Mouse (Mus musculus) myocyte (in vitro differentiated cells): ENCODE data around the gene Map4. TPM values are rescaled to one million over a fixed set of nuclear protein-coding genes. Genes with fewer than 3 reads are reported as not detected.

Experiments used
- H3K27me3 ChIP-seq: one replicate; pipeline ENCODE4 v1.6.1; 2011; ENCODE audit not compliant: control insufficient read depth, insufficient read depth, insufficient read length
- H3K36me3 ChIP-seq: one replicate; pipeline ENCODE4 v1.6.1; 2011; ENCODE audit not compliant: control insufficient read depth, insufficient read depth
- H3K4me2 ChIP-seq: one replicate; pipeline ENCODE4 v1.6.1; 2011; ENCODE audit warnings: low read depth, control low read depth
- H3K4me3 ChIP-seq: one replicate; pipeline ENCODE4 v1.5.1; 2011; ENCODE audit warnings: mild to moderate bottlenecking, control low read depth, moderate library complexity
- H3K79me2 ChIP-seq: one replicate; pipeline ENCODE4 v1.6.1; 2011; ENCODE audit not compliant: control insufficient read depth, insufficient read depth
- H3ac ChIP-seq: one replicate; pipeline ENCODE4 v1.6.1; 2011; ENCODE audit not compliant: control insufficient read depth, insufficient read length
- CEBPB ChIP-seq: IDR thresholded peaks from 2 replicates; pipeline ENCODE4 v1.6.1; 2011; ENCODE audit warnings: mild to moderate bottlenecking, moderate library complexity; ENCODE audit not compliant: poor library complexity, insufficient read depth, severe bottlenecking
- E2F4 ChIP-seq: IDR thresholded peaks from one replicate; pipeline ENCODE4 v1.6.1; 2011; ENCODE audit warnings: mild to moderate bottlenecking, control low read depth, moderate library complexity; ENCODE audit not compliant: insufficient read depth
- MAX ChIP-seq: IDR thresholded peaks from one replicate; pipeline ENCODE4 v1.6.1; 2011; ENCODE audit warnings: low read depth, mild to moderate bottlenecking, control low read depth
- MYOD1 ChIP-seq, 3 experiments: IDR thresholded peaks; one replicate each; pipeline ENCODE4 v1.6.1; 2011; ENCODE audit warnings: control low read depth in 2 of 3, low read depth in 2 of 3, mild to moderate bottlenecking in 2 of 3, moderate library complexity in 1 of 3; ENCODE audit not compliant: insufficient read length in 2 of 3, control insufficient read depth in 1 of 3
- MYOG ChIP-seq, 3 experiments: IDR thresholded peaks; one replicate each; pipeline ENCODE4 v1.6.1; 2011; ENCODE audit warnings: control low read depth in 2 of 3, low read depth in 2 of 3, mild to moderate bottlenecking in 2 of 3; ENCODE audit not compliant: insufficient read length in 2 of 3, control insufficient read depth in 1 of 3, insufficient read depth in 1 of 3
- POLR2A ChIP-seq: IDR thresholded peaks from one replicate; pipeline ENCODE4 v1.6.1; 2011; ENCODE audit warnings: low read depth, mild to moderate bottlenecking, control low read depth, moderate library complexity; ENCODE audit not compliant: insufficient read length
- POLR2AphosphoS2 ChIP-seq: IDR thresholded peaks from one replicate; pipeline ENCODE4 v1.6.1; 2011; ENCODE audit warnings: low read depth, control low read depth; ENCODE audit not compliant: insufficient read length
- REST ChIP-seq: IDR thresholded peaks from one replicate; pipeline ENCODE4 v1.6.1; 2011; ENCODE audit warnings: mild to moderate bottlenecking, control low read depth, moderate library complexity; ENCODE audit not compliant: insufficient read depth, insufficient read length
- SRF ChIP-seq: IDR thresholded peaks from one replicate; pipeline ENCODE4 v1.6.1; 2011; ENCODE audit warnings: low read depth; ENCODE audit not compliant: control insufficient read depth, insufficient read length
- TCF12 ChIP-seq: IDR thresholded peaks from one replicate; pipeline ENCODE4 v1.6.1; 2011; ENCODE audit warnings: mild to moderate bottlenecking, control low read depth; ENCODE audit not compliant: poor library complexity, insufficient read depth, severe bottlenecking
- TCF3 ChIP-seq: IDR thresholded peaks from one replicate; pipeline ENCODE4 v1.6.1; 2011; ENCODE audit warnings: low read depth, control low read depth; ENCODE audit not compliant: insufficient read length
- USF1 ChIP-seq: IDR thresholded peaks from one replicate; pipeline ENCODE4 v1.6.1; 2011; ENCODE audit warnings: low read depth, mild to moderate bottlenecking, control low read depth, moderate library complexity
- polyA plus RNA-seq: library from polyadenylated mRNA; unstranded; fragments of >200 nt; fragmentation: generic; extraction: Trizol; gene quantifications from one replicate; pipeline ENCODE4 v1.2.1, GENCODE M21; 2012; ENCODE audit warnings: missing spikeins

Map4 gene
- polyA plus RNA-seq, 1 experiment, result 246 TPM

DNA sequence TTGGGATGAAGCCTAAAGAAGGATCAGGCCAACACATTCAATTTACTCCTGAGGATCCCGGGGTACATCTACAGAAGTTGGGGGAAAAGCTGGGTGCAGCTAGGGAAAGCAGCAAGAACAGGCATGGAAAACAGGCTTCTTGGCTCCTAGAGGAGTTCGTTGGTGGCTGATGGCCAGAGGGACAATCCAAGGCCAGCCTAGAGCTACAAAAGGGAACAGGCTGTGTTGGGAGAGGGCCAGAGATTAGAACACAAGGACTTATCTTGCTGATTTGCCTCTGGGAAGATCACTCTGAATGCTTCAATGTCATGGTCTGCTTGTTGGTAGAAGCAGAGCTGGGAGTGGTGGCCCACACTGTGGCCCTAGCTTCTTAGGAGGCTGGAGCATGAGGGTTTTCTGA lies 13.3 kb upstream of the Map4 start:
- Histone ChIP-seq H3K27me3 (no peaks in the 10 kb centered on the region), H3K4me2 (no peak overlapping the region), H3K36me3 (no peaks in the 10 kb centered on the region), H3ac (no peak overlapping the region), H3K4me3 (no peak overlapping the region), H3K79me2 (no peaks in the 10 kb centered on the region)
- TF ChIP-seq TCF12, result no peak
- TF ChIP-seq POLR2AphosphoS2, result no peak
- TF ChIP-seq SRF, result no peak
- no peak for TF ChIP-seq MAX
- TF ChIP-seq POLR2A, result no peak
- TF ChIP-seq E2F4, result no peak
- TF ChIP-seq MYOG (IDR thresholded peaks at IDR 0.05; ENCODE audit: control insufficient read depth in 1 of 3, insufficient read depth in 1 of 3, insufficient read length in 2 of 3, low read depth in 2 of 3), result no peak
- no peak for TF ChIP-seq TCF3
- TF ChIP-seq CEBPB, result no peak
- no peak for TF ChIP-seq USF1
- no peak for TF ChIP-seq REST
- no peak for TF ChIP-seq MYOD1 (IDR thresholded peaks at IDR 0.05; ENCODE audit: control insufficient read depth in 1 of 3, insufficient read length in 2 of 3, low read depth in 2 of 3)

DNA sequence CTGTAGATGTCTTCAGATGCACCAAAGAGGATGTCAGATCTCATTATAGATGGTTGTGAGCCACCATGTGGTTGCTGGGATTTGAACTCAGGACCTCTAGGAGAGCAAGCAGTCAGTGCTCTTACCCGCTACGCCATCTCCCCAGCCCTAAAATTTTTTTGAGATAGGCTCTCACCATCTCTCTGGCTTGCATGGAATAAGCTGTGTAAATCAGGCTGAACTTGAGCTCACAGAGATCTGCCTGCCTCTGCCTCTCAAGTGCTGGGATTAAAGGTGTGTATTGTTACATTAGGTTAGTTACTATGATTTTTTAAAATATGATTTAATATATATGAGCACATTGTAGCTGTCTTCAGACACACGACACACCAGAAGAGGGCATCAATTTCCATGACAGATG lies 2.1 kb upstream of the Map4 start:
- H3K27me3 ChIP-seq, result no peaks in the 10 kb centered on the region
- no peak overlapping the region for H3K4me2 ChIP-seq
- no peak overlapping the region for H3ac ChIP-seq
- TF ChIP-seq MAX, result no peak
- no peak for TF ChIP-seq MYOD1 (IDR thresholded peaks at IDR 0.05; ENCODE audit: control insufficient read depth in 1 of 3, insufficient read length in 2 of 3, low read depth in 2 of 3)
- no peak for TF ChIP-seq SRF
- no peak for TF ChIP-seq E2F4
- TF ChIP-seq CEBPB, result no peak
- TF ChIP-seq POLR2A, result no peak
- no peak for TF ChIP-seq POLR2AphosphoS2
- TF ChIP-seq TCF3, result no peak
- TF ChIP-seq USF1, result no peak
- no peak overlapping the region for H3K4me3 ChIP-seq
- H3K36me3 ChIP-seq, result no peaks in the 10 kb centered on the region
- H3K79me2 ChIP-seq, result peaks cover 20% of the 10 kb centered on the region

DNA sequence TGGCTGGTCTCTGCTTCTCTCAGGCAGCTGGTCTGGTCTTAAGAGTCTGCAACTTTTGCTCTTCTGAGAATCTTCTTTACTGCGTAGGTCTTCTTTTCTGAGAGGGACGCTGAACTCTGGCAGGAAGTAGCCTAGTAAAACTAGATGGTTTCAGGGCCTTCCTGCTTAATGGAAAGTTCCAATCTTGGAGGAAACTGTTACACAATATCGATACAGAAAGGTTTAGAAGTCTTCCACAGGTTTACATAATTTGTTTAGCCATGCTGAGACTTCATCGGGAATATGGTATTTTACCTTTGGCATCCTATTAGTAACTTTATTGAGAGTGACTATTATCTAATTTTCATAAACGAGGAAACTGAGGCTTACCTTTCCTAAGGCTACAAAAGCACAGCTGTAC lies 1.2 kb upstream of the Map4 start:
- Histone ChIP-seq H3K27me3 (no peaks in the 10 kb centered on the region), H3ac (no peak overlapping the region), H3K4me3 (peak overlapping the region; percentile 97), H3K4me2 (no peak overlapping the region), H3K79me2 (peaks cover 29% of the 10 kb centered on the region), H3K36me3 (no peaks in the 10 kb centered on the region)
- TF ChIP-seq E2F4 (no peak), POLR2A (no peak), REST (no peak), POLR2AphosphoS2 (no peak), SRF (no peak), CEBPB (no peak), MYOG (IDR thresholded peaks at IDR 0.05; ENCODE audit: control insufficient read depth in 1 of 3, insufficient read depth in 1 of 3, insufficient read length in 2 of 3, low read depth in 2 of 3) (no peak), TCF12 (no peak), TCF3 (no peak), USF1 (no peak), MAX (no peak), MYOD1 (IDR thresholded peaks at IDR 0.05; ENCODE audit: control insufficient read depth in 1 of 3, insufficient read length in 2 of 3, low read depth in 2 of 3) (no peak)

DNA sequence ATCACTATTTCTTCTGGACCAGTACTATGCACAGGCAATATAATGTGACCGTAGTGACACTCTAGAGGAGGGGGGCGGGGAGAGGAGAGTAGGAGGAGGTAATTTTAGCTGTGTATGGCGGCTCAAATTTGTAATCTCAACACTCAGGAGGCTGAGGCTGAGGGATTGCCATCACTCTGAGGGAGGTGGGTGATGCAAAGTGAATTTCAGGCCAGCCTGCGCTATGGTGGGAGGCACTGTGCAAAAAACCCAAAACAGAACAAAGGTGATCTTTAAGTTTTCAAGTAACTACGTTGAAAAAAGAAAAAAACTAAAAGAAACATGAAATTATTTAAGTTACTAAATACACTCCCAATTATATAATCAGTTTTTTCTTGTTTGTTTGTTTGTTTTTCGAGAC lies 508 bp upstream of the Map4 start:
- Histone ChIP-seq H3K4me2 (peak overlapping the region; percentile 64), H3ac (peak overlapping the region; percentile 99), H3K36me3 (no peaks in the 10 kb centered on the region), H3K27me3 (no peaks in the 10 kb centered on the region), H3K4me3 (peak overlapping the region; percentile 97), H3K79me2 (peaks cover 36% of the 10 kb centered on the region)
- TF ChIP-seq POLR2AphosphoS2 (no peak), E2F4 (no peak), MYOG (IDR thresholded peaks at IDR 0.05; ENCODE audit: control insufficient read depth in 1 of 3, insufficient read depth in 1 of 3, insufficient read length in 2 of 3, low read depth in 2 of 3) (no peak), POLR2A (no peak), TCF12 (no peak), USF1 (no peak), CEBPB (no peak), SRF (no peak), MAX (no peak), REST (no peak)

DNA sequence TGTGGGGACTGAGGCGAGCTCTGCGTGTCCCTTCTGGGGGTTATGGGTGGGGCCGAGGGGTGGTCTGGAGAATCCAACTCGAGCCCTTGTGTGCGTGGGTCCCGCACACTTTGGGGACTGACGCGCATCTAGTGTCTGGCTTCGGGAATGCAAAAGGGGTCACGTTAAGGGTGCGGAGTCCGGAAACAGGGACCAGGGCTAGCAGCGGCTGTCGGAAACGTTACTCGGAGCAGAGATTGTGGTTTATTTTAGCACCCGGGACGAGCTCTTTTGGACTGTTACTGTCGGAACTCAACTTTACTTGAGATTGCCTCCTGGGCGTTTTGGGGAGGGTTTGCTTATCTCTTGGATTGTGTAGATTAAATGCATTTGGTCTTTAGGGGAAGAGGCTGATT lies 1.1 kb downstream of the Map4 start:
- H3K4me2 ChIP-seq, result peak overlapping the region; percentile 49
- no peak for TF ChIP-seq MYOD1 (IDR thresholded peaks at IDR 0.05; ENCODE audit: control insufficient read depth in 1 of 3, insufficient read length in 2 of 3, low read depth in 2 of 3)
- no peak for TF ChIP-seq REST
- TF ChIP-seq MAX, result no peak
- TF ChIP-seq POLR2A, result no peak
- no peak for TF ChIP-seq USF1
- TF ChIP-seq MYOG (IDR thresholded peaks at IDR 0.05; ENCODE audit: control insufficient read depth in 1 of 3, insufficient read depth in 1 of 3, insufficient read length in 2 of 3, low read depth in 2 of 3), result no peak
- no peak for TF ChIP-seq TCF12
- no peak for TF ChIP-seq POLR2AphosphoS2
- TF ChIP-seq E2F4, result no peak
- TF ChIP-seq TCF3, result no peak
- no peak for TF ChIP-seq SRF
- no peak for TF ChIP-seq CEBPB
- peak overlapping the region; percentile 99 for H3ac ChIP-seq
- H3K4me3 ChIP-seq, result peak overlapping the region; percentile 97
- no peaks in the 10 kb centered on the region for H3K36me3 ChIP-seq
- peaks cover 52% of the 10 kb centered on the region for H3K79me2 ChIP-seq
- H3K27me3 ChIP-seq, result no peaks in the 10 kb centered on the region
